Mouse (Mus musculus): ENCODE results near the gene Adprm.

GRCm38 (mm10) chr11:67078888-67079287, 26.5 kb upstream of the Adprm start:
- TF ChIP-seq POLR2A (IDR thresholded peaks at IDR 0.05; ENCODE audit: borderline replicate concordance, low read depth, low read length) (no peak), CTCF (IDR thresholded peaks at IDR 0.05; ENCODE audit: low read depth, low read length) (no peak)
